In genomic region chr2:60124648-60125048, GRCm38 (mm10) we compare ENCODE assay signal across 8 mouse cellular contexts.
DNase-seq lines count a peak whose midpoint lies in the region; ATAC-seq and TF ChIP-seq lines count a peak whose summit lies in the region.

No protein-coding gene starts in this region.

- peaks cover 2 to 26% of the 10 kb centered on the region in 2 experiments; a peak in 3 of 4 replicates for H3K4me1 ChIP-seq in heart, embryonic 14.5 days (ENCODE audit: control insufficient read depth in 2 of 2, insufficient read depth in 2 of 2, low read length in 2 of 2)
- peaks cover 15% of the 10 kb centered on the region for H3K4me1 ChIP-seq in liver, embryonic 16.5 days (ENCODE audit: control insufficient read depth, low read depth, low read length)
- H3K4me1 ChIP-seq in neural tube, embryonic 11.5 days (ENCODE audit: control insufficient read depth, insufficient read depth, low read length): peaks cover 15% of the 10 kb centered on the region
- peaks cover 2% of the 10 kb centered on the region; the same call in 1 of the 2 replicates for H3K4me1 ChIP-seq in testis, adult 2 months (ENCODE audit: control insufficient read depth, insufficient read depth, low read length)

- ATAC-seq in erythroblast, adult 5-6 weeks (replicated peaks; ENCODE audit: low FRiP score, poor library complexity, severe bottlenecking): peak; percentile 57
- ATAC-seq in heart, embryonic 14.5 days (ENCODE audit: insufficient number of reproducible peaks, insufficient read depth, low FRiP score, low read depth): peak; percentile 74
- ATAC-seq in liver, embryonic 16.5 days (ENCODE audit: low read depth): peak; percentile 89
- peak; percentile 53 for ATAC-seq in neural tube, embryonic 11.5 days (ENCODE audit: insufficient read depth, low FRiP score, low TSS enrichment)

- peak overlapping the region; percentile 99 to 100 for H3K27ac ChIP-seq in heart, embryonic 14.5 days (replicated peaks in 1 of 2; ENCODE audit: control insufficient read depth in 1 of 2, insufficient read depth in 1 of 2, low read depth in 2 of 2, low read length in 2 of 2)
- H3K27ac ChIP-seq in liver, embryonic 16.5 days (ENCODE audit: low read length): peak overlapping the region; percentile 98
- H3K27ac ChIP-seq in neural tube, embryonic 11.5 days (ENCODE audit: low read depth, low read length): peak overlapping the region; percentile 100
- peak overlapping the region; percentile 98 for H3K27ac ChIP-seq in testis, adult 2 months (ENCODE audit: control insufficient read depth, insufficient read depth, low read depth, low read length)

- peak overlapping the region; percentile 90 to 92 for H3K4me3 ChIP-seq in heart, embryonic 14.5 days (ENCODE audit: control insufficient read depth in 1 of 2, insufficient read depth in 1 of 2, low read depth in 1 of 2, low read length in 2 of 2)
- peak overlapping the region; percentile 95 for H3K4me3 ChIP-seq in liver, embryonic 16.5 days (ENCODE audit: low read depth, low read length)
- peak overlapping the region; percentile 96 for H3K4me3 ChIP-seq in neural tube, embryonic 11.5 days (ENCODE audit: low read depth, low read length)
- H3K4me3 ChIP-seq in testis, adult 2 months (ENCODE audit: control insufficient read depth, low read depth, low read length): peak overlapping the region; percentile 97

- TF ChIP-seq POLR2A in testis, adult 2 months (IDR thresholded peaks at IDR 0.05; ENCODE audit: control insufficient read depth, low read depth, low read length): no peak; the same call in 1 of the 2 replicates

- H3K36me3 ChIP-seq in heart, embryonic 14.5 days (ENCODE audit: control insufficient read depth, insufficient read depth, low read length): no peaks in the 10 kb centered on the region
- no peaks in the 10 kb centered on the region for H3K36me3 ChIP-seq in liver, embryonic 16.5 days (ENCODE audit: control insufficient read depth, insufficient read depth)
- H3K36me3 ChIP-seq in neural tube, embryonic 11.5 days (ENCODE audit: control insufficient read depth, insufficient read depth, low read length): no peaks in the 10 kb centered on the region
- no peaks in the 10 kb centered on the region for H3K36me3 ChIP-seq in testis, adult 2 months (ENCODE audit: control insufficient read depth, insufficient read depth, low read length)

- peak; percentile 77 for DNase-seq in A20 (ENCODE audit: low read depth, low spot score)
- DNase-seq in adrenal gland, adult 2 months: peak; percentile 80
- DNase-seq in kidney, postnatal 25 days: peak; percentile 53 to 80
- peak; percentile 74 for DNase-seq in neural tube, embryonic 11.5 days (ENCODE audit: low spot score)

- WGBS in heart, embryonic 14.5 days: 0% methylated on average over 27 of the region's 47 CpGs
- 1% methylated on average over 21 of the region's 47 CpGs for WGBS in liver, embryonic 16.5 days (ENCODE audit: insufficient replicate concordance)
- WGBS in neural tube, embryonic 11.5 days: 2% methylated on average over 11 of the region's 47 CpGs

- H3K9ac ChIP-seq in heart, embryonic 14.5 days (ENCODE audit: low read length): peak overlapping the region; percentile 100
- H3K9ac ChIP-seq in liver, embryonic 16.5 days (ENCODE audit: low read depth, low read length): peak overlapping the region; percentile 99
- peak overlapping the region; percentile 100 for H3K9ac ChIP-seq in neural tube, embryonic 11.5 days (ENCODE audit: low read length)

- no peak for TF ChIP-seq CTCF in testis, adult 2 months (IDR thresholded peaks at IDR 0.05; ENCODE audit: control insufficient read depth, insufficient read depth, insufficient replicate concordance, low read depth, low read length)

- no peaks in the 10 kb centered on the region for H3K9me3 ChIP-seq in heart, embryonic 14.5 days (ENCODE audit: control insufficient read depth, low read length)
- no peaks in the 10 kb centered on the region for H3K9me3 ChIP-seq in liver, embryonic 16.5 days (replicated peaks; ENCODE audit: control insufficient read depth, low read length)
- no peaks in the 10 kb centered on the region for H3K9me3 ChIP-seq in neural tube, embryonic 11.5 days (ENCODE audit: control insufficient read depth, low read length)

- H3K4me2 ChIP-seq in heart, embryonic 14.5 days (ENCODE audit: low read length): peak overlapping the region; percentile 67
- peak overlapping the region; percentile 59 for H3K4me2 ChIP-seq in liver, embryonic 16.5 days (ENCODE audit: low read depth, low read length)
- peak overlapping the region; percentile 68 for H3K4me2 ChIP-seq in neural tube, embryonic 11.5 days (ENCODE audit: low read depth)

- H3K27me3 ChIP-seq in heart, embryonic 14.5 days (ENCODE audit: control insufficient read depth, insufficient read depth, low read length): no peaks in the 10 kb centered on the region
- no peaks in the 10 kb centered on the region for H3K27me3 ChIP-seq in liver, embryonic 16.5 days (ENCODE audit: control insufficient read depth, insufficient read depth, low read depth, low read length)
- H3K27me3 ChIP-seq in neural tube, embryonic 11.5 days (ENCODE audit: control insufficient read depth, insufficient read depth, low read length): no peaks in the 10 kb centered on the region
- H3K27me3 ChIP-seq in testis, adult 2 months (ENCODE audit: control insufficient read depth, insufficient read depth, low read length): no peaks in the 10 kb centered on the region

Comparison
In these comparisons a context has a peak if more than half of its experiments do, and no peak if none do; other contexts are left out.
1. Peak in every context shown above with its lines: DNase-seq, ATAC-seq, H3K4me3 ChIP-seq and H3K27ac ChIP-seq.